Mouse (Mus musculus) G1E (cell line): Measurements from ENCODE around the gene Brd4.

Experiments
- CTCF ChIP-seq: IDR thresholded peaks from 2 replicates; pipeline ENCODE4 v1.5.1; 2012; ENCODE audit warnings: low read depth, low read length, inconsistent platforms, mixed read lengths
- GATA1 ChIP-seq: IDR thresholded peaks from 2 replicates; pipeline ENCODE4 v1.6.1; 2012; ENCODE audit warnings: borderline replicate concordance, low read length, inconsistent platforms, mixed read lengths
- TAL1 ChIP-seq: conservative IDR thresholded peaks from 2 replicates; pipeline ENCODE4 v1.6.1; 2012; ENCODE audit warnings: low read depth, low read length, inconsistent platforms, mixed read lengths

- no peak for TF ChIP-seq GATA1
- TF ChIP-seq CTCF = no peak
- no peak for TF ChIP-seq TAL1
Measured at GRCm38 (mm10) chr17:32267617-32268016, 16.9 kb downstream of the Brd4 start.
